Mouse (Mus musculus) layer of hippocampus, adult 2 months (tissue): ENCODE data around the gene Rab7b. TPM values are rescaled to one million over a fixed set of nuclear protein-coding genes. Genes with fewer than 3 reads are reported as not detected.

Source experiments
- DNase-seq, 2 experiments: peaks; one replicate each; pipeline ENCODE4 v3.0.0; 2022; ENCODE audit warnings: low spot score in 2 of 2
- H3K27ac ChIP-seq: fragments of 200-600 bp; 2 replicates; pipeline ENCODE4 v1.8.1; 2022
- H3K4me3 ChIP-seq: fragments of 200-600 bp; 2 replicates; pipeline ENCODE4 v1.8.1; 2022; ENCODE audit warnings: mild to moderate bottlenecking
- CTCF ChIP-seq: fragments of 200-600 bp; conservative IDR thresholded peaks from 2 replicates; pipeline ENCODE4 v1.8.1; 2022; ENCODE audit warnings: antibody characterized with exemption, mild to moderate bottlenecking, moderate library complexity
- long read RNA-seq, 2 experiments: library from polyadenylated mRNA; stranded (forward); transcript quantifications; one replicate each; pipeline ENCODE4 v2.0.0; 2021; ENCODE audit warnings: borderline mapping rate in 2 of 2
- total RNA-seq, 2 experiments: library from RNA; stranded (reverse); gene quantifications; 2 replicates each; pipeline ENCODE4 v1.2.3; 2021

Gene Rab7b
- 1 to 10 TPM in 1 of 2 experiments, under 1 TPM in 1; 0.83 to 1.6 TPM for total RNA-seq
- long read RNA-seq, experiment 1, partial matches to known transcripts = 1 of 2 reads
- long read RNA-seq, experiment 1, other reads (novel, unspliced or antisense) = 1 of 2 reads
- long read RNA-seq, experiment 2, full-length matches to known transcripts = 2 of 3 reads
- long read RNA-seq, experiment 2, partial matches to known transcripts = 0 of 3 reads
- long read RNA-seq, experiment 2, other reads (novel, unspliced or antisense) = 1 of 3 reads

DNA sequence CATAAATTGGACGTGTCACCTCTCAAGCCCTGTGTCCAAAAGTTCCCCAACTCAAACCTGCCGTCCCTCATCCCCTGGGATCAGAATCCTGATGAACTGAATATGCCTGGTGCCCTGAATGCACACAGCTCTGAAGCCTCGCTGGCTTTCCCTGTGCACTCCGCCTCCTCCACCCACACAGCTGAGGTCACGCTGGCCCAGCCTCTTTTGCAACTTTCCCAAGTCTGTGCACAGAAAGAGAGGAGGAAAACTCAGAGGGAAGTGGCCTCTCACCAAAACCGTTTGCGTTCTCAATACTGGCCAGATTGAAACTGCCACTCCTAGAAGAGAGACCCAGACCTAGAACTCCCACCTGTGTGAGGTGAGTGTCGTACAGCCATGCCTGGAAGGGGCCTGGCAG is at the start of gene Rab7b:
Gene Rab7b (plus strand): TSS at position 221 of the 400 bp plus-strand sequence.
- TF ChIP-seq CTCF = no peak
- no peak within 1 kb of the TSS for H3K4me3 ChIP-seq
- no peak for DNase-seq
- peak within 1 kb of the TSS; percentile 28; the same call in 1 of the 2 replicates for H3K27ac ChIP-seq

DNA sequence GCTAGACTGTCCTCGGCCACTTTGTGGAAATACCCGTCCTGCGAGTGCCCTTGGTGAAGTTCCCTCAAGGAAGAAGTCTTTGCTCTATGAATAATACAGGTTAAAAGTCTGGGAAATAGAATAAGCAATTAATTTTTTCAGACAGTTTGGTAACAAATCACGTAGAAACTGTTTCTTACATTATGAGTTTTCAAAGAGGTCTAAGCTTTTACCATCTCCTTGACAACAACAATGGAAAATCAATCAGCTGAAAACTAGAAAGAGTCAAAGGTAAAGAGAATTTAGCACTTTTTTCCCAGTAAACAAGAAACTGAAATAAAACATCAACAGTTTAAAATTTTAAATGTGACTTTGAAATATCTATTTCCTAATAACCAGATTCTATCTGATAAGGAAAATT is 48.4 kb upstream of the Rab7b start:
- DNase-seq = no peak
- Histone ChIP-seq H3K27ac (no peak overlapping the region), H3K4me3 (no peak overlapping the region)
- TF ChIP-seq CTCF = no peak

DNA sequence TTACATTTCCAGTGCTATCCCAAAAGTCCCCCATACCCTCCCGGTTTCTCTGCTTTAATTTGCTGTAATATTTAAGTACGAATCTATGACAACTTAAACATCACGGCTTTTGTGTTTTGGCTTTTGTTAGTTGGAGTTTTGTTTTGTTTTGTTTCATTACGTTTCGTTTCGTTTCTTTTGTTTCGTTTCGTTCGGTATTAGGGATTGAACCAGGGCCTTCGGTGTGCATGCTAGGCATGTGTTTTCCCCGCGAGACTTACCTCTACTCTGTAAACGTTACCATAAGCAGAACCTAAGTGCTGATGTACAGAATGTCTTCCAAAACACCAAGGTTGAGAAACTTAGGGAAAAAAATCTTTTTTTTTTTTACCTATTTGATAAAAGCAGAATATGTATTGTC is 46.9 kb upstream of the Rab7b start:
- TF ChIP-seq CTCF = no peak
- Histone ChIP-seq H3K4me3 (no peak overlapping the region), H3K27ac (no peak overlapping the region)
- DNase-seq = no peak

DNA sequence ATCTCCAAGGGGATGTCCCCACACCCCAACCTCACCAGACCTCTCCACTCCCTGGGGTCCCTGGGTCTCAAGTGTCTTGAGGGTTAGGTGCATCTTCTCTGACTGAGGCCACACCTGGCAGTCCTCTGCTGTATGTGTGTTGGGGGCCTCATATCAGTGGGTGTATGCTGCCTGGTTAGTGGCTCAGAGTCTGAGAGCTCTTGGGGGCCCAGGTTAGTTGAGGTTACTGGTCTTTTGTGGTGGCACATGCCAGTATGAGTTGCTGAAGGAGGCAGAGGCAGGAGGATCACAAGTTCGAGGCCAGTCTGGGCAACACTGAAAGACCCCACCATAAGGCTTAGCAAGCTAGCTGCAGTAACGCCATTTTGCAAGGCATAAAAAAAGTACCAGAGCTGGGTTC is 46.2 kb upstream of the Rab7b start:
- no peak for DNase-seq
- TF ChIP-seq CTCF = no peak
- H3K4me3 ChIP-seq = no peak overlapping the region
- H3K27ac ChIP-seq = no peak overlapping the region

DNA sequence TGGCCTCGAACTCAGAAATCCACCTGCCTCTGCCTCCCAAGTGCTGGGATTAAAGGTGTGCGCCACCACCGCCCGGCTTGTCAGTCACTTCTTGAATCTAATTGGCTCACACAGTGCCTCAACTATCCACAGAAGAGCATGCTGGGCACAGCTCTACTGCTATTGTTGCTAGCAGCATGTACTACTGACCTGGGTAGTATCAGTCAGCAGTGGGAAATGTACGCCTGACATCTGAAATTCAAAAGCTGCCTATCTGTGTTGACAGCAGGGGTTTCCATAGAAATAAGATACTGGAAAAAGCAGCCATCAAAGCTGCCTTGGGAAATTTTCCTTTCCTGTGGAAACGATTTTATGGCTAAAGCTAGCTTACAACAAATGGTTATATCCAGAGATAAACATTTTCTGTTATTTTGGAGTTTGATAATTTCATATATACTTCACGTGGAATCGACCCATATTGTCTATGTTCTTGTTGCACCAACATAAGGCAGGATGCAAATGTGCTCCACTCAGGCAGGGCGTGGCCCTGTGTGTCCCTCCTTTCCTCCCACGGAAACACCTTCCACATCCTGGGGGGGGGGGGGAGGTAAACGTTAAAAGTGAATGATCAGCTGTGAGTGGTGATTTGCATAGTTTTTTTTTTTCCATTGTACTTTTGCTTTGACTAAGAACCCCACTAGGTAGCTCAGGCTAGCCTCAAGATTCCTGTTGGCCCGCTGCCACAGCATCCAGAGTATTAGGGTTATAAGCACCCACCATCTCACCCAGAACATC is 35.6 kb upstream of the Rab7b start:
- Histone ChIP-seq H3K4me3 (no peak overlapping the region), H3K27ac (no peak overlapping the region)
- no peak for DNase-seq
- no peak for TF ChIP-seq CTCF

DNA sequence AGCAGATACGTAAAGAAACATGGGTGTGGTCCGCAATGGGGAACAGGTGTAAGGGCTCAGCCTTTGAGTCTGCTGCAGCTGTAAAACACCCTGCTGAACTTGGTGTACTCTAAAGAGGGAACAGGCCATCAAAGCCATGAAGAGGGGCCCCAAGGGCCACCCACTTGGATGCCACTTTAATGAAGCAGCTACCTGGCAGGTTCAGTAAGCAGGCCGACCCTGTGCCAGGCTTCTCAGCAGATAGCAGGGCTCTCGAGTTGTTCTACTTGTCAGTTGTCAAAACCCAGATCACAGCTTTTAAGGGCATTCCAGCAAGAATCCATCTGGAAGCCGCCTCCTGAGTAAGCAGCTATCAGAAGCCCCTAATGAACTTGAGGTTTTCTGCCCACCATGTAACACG is 32.9 kb upstream of the Rab7b start:
- Histone ChIP-seq H3K4me3 (no peak overlapping the region), H3K27ac (no peak overlapping the region)
- no peak for DNase-seq
- no peak for TF ChIP-seq CTCF

DNA sequence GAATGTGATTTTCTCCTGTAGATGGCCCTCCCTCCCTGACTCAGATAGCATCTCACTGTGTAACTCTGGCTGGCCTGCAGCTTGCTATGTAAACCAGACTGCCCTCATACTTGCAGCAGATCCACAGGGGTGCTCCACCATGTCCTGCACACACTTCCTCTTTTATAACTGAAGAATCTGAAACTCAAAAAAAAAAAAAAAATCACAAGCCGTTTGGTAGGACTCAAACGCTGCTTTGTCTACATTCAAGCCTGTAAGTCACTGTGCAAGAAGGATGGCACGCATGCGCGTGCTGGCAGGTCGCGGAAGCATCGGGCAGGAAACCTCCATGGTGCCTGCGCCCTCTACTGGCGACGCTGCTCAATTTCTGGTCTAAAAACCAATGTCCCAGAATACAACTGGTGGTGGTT is 30.5 kb upstream of the Rab7b start:
- peak; percentile 91 to 93 for DNase-seq
- peak; percentile 95 for TF ChIP-seq CTCF
- Histone ChIP-seq H3K27ac (peak overlapping the region; percentile 90), H3K4me3 (peak overlapping the region; percentile 40)

DNA sequence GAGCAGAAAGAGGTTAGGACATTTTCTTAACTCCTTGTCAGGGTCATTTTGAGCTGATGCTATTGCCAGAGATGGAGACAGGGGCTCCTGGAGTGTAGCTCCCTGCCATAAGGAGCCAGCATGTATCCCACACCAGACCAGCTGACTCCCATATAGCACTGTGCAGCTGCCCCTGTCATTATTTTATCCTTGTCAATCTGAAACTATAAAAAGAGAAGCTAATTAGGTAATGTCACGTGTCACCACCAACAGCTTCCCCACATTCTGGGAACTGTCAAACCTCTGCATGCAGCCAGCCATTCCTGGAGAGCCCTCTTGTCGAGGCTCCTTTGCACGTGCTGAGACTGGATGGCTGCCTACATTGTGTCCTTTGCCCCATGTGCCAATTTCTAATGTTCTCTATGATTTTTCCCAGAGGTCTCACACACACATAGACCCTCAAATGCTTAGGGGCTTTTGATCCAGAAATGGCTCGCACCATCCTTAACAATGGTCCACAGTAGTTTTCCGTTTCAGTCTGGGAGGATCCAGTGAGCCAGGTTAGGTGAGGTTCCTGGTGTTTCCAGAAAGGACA is 28.9 kb upstream of the Rab7b start:
- no peak for TF ChIP-seq CTCF
- no peak overlapping the region for H3K27ac ChIP-seq
- no peak overlapping the region for H3K4me3 ChIP-seq
- DNase-seq = no peak

DNA sequence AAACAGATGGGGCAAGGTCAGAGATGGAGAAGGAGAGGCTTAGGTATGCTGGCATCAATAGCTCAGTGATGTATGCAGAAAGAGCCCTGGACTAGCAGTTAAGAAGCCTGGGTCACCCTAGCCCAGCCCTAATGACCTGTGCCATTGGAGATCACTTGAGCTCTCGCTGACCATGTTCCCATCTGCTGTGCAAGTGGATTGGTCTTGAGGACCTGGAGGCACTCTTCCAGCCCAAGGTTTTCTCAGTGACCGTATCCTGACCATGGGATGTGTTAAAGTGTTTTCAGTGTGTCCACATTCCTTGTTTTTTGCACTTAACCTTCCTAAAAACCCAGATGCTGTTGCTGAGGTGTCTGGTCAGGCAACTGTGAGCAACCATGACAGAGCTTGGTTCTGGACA is 28.2 kb upstream of the Rab7b start:
- Histone ChIP-seq H3K4me3 (no peak overlapping the region), H3K27ac (no peak overlapping the region)
- no peak for DNase-seq
- TF ChIP-seq CTCF = no peak

DNA sequence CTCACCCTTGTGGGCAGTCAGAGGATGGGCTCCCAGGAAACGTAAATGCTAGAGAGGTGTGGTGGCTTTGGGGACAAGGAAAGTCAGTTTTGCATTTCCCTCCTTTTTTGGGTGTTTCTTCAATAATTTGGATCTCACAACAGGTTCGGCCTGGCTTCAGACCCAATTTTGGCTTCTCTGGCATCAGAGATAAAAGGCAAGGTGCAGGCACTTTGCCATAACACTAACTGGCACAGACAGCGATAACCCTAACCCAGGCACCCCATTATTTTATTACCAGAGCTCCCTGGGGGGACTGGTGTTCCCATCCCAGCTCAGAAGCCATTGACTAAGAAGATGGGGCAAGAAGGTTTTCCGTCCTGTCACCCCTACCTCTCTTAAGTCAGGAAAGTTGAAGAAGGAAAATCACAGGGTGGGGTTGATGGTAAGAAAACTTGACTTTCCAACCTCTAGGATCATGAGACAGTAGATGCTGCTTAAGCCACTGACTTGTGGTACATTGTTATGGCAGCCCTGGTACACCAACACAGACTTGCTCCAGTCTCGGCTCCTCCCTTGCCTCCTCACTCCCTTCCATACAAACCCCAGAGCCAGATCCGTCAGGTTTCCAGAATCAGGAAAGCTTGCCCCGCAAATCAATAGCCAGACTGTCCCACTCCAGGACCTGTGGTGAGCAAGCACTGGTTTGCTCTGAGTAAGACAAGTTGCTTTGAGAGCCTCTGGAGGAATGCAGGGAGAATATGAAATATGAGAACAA is 27.6 kb upstream of the Rab7b start:
- no peak for TF ChIP-seq CTCF
- Histone ChIP-seq H3K27ac (no peak overlapping the region), H3K4me3 (no peak overlapping the region)
- DNase-seq = no peak

DNA sequence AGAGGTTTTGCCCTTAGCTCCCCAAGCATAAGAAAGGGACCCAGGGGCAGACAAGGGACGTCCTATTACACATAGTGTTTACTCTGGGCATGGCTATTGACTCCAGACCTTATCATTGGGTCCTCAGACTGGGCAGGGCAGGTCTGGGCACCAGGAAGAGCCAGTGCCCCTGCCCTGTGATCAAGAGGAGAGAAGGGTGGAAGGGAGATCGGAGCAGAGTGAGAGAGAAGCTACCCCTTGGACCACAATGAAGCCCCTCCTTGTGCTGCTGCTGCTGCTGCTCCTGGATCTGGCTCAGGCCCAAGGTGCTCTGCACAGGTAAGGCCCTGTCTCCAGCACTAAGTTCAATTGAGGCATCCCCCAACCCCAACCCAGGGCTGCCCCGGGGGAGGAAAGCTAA is 26.7 kb upstream of the Rab7b start:
- no peak for DNase-seq
- no peak for TF ChIP-seq CTCF
- H3K27ac ChIP-seq = no peak overlapping the region
- no peak overlapping the region for H3K4me3 ChIP-seq

DNA sequence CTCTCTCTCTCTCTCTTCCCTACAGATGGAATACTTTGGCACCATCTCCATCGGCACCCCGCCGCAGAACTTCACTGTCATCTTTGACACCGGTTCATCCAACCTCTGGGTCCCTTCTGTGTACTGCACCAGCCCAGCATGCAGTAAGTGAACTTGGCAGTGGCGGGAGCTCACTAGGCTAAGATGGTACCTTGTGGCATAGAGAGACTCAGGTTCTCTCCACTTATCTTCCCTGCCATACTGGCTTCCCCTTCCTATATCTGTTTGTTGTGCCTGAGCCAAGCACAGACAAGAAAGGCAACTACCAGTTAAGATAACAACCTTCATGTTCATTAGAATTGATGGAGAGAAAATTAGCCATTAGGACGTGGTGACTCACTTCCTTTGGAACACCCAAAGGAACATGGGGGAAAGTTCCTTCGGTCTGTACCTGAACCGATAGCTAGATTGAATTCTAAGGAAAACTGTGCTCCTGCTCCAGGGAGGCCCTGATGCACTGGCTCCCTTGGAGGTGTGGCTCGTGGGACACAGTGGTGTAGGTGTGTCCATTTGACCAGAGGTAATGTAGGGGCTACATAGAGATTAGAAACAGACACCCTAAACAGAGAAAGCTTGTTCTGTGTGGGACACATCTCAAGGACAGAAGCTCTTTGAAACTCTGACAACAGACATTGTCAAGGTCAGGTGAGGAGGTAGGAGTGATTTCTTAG is 25.1 kb upstream of the Rab7b start:
- no peak for TF ChIP-seq CTCF
- H3K4me3 ChIP-seq = no peak overlapping the region
- DNase-seq = no peak
- no peak overlapping the region for H3K27ac ChIP-seq
